Comparison of ENCODE assay signal across 20 mouse cellular contexts in the genomic region with DNA sequence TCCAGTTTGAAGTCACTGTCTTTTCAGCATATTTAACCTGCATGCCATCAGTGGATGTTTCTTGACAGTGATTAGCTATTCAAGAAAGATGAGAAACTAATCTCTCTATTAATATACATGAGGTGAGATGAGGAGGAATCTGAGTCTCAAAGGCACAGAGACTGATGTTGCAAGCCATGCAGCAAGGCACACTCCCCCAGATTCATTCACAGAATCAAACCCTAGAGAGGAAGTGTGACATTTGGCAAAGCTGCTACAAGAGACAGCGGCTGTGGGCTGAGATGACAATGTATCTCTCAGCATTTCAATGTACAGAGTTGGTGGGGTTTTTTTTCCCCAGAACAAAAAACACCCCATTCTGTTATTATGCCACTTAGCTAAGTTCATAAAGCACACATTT.
DNase-seq lines count a peak whose midpoint lies in the region; ATAC-seq lines count a peak whose summit lies in the region.
"Had no signal": no experiment of that assay in that cellular context is flagged by ENCODE, and none has a peak within 500 bp of the region (broad histone marks: within the 10 kb centered on the region; RNA-seq: fewer than 3 reads in every experiment).

No protein-coding gene starts in this region.

- H3K4me1 ChIP-seq in intestine, embryonic 15.5 days (replicated peaks), result no peaks in the 10 kb centered on the region
- H3K4me1 ChIP-seq: forebrain, embryonic 12.5 days; heart, embryonic 15.5 days; neural tube, embryonic 13.5 days had no signal

- H3K9ac ChIP-seq in intestine, embryonic 15.5 days, result no peak overlapping the region
- H3K9ac ChIP-seq: forebrain, embryonic 12.5 days; heart, embryonic 15.5 days; liver, embryonic 14.5 days; neural tube, embryonic 13.5 days had no signal

- H3K4me3 ChIP-seq in intestine, embryonic 15.5 days (replicated peaks), result no peak overlapping the region
- H3K4me3 ChIP-seq: embryonic facial prominence, embryonic 10.5 days; forebrain, embryonic 12.5 days; heart, embryonic 15.5 days; neural tube, embryonic 13.5 days had no signal

- DNase-seq in frontal cortex, postnatal 10 days (ENCODE audit: low spot score in 2 of 2), result no peak
- peak; percentile 11 to 51 for DNase-seq in left cerebral cortex, adult 18-20 months (ENCODE audit: low spot score in 2 of 2)
- DNase-seq in left cerebral cortex, postnatal 4 days, result no peak
- peak; percentile 33 to 52 for DNase-seq in right cerebral cortex, postnatal 36 days (ENCODE audit: low spot score in 2 of 2)
- DNase-seq in right cerebral cortex, postnatal 4 days, result no peak
- DNase-seq in telencephalon, adult 2 months (ENCODE audit: low read depth, low spot score), result peak; percentile 69
- DNase-seq: adrenal gland, postnatal 25 days; cerebellum, adult 18-20 months; gastrocnemius, postnatal 36 days; heart, postnatal 4 days; kidney, adult 11 months had no signal

- WGBS in intestine, embryonic 15.5 days, result 78% methylated on average over 1 of the region's 1 CpGs

- peak; percentile 94 for ATAC-seq in frontal cortex, adult (ENCODE audit: low TSS enrichment)
- ATAC-seq in intestine, embryonic 15.5 days, result no peak
- ATAC-seq: hindbrain, postnatal 0 days had no signal

- H3K27me3 ChIP-seq in intestine, embryonic 15.5 days (replicated peaks), result no peaks in the 10 kb centered on the region
- H3K27me3 ChIP-seq: forebrain, embryonic 12.5 days; heart, embryonic 15.5 days; neural tube, embryonic 13.5 days had no signal

- H3K9me3 ChIP-seq in intestine, embryonic 15.5 days, result no peaks in the 10 kb centered on the region
- H3K9me3 ChIP-seq: embryonic facial prominence, embryonic 10.5 days; forebrain, embryonic 12.5 days; heart, embryonic 15.5 days; neural tube, embryonic 13.5 days had no signal

- intact Hi-C loops in left cerebral cortex, postnatal 4 days (cut with DNase I), result no loop called here

- H3K36me3 ChIP-seq in intestine, embryonic 15.5 days, result no peaks in the 10 kb centered on the region
- H3K36me3 ChIP-seq: embryonic facial prominence, embryonic 10.5 days; forebrain, embryonic 12.5 days; heart, embryonic 15.5 days; neural tube, embryonic 13.5 days had no signal

- H3K27ac ChIP-seq in intestine, embryonic 15.5 days, result no peak overlapping the region
- H3K27ac ChIP-seq: embryonic facial prominence, embryonic 10.5 days; forebrain, embryonic 12.5 days; heart, embryonic 15.5 days; hindbrain, postnatal 0 days; liver, embryonic 14.5 days; neural tube, embryonic 13.5 days; stomach, postnatal 0 days had no signal

- no peak overlapping the region for H3K4me2 ChIP-seq in intestine, embryonic 15.5 days (replicated peaks)
- H3K4me2 ChIP-seq: forebrain, embryonic 12.5 days; heart, embryonic 15.5 days; neural tube, embryonic 13.5 days had no signal

Comparison
In these comparisons a context has a peak if more than half of its experiments do, and no peak if none do; other contexts are left out.
1. DNase-seq: peak in left cerebral cortex, adult 18-20 months (2 of 2), right cerebral cortex, postnatal 36 days (2 of 2) and telencephalon, adult 2 months (single experiment); none in frontal cortex, postnatal 10 days (0 of 2), left cerebral cortex, postnatal 4 days (single experiment) and right cerebral cortex, postnatal 4 days (single experiment).